Mouse (Mus musculus): Measurements from ENCODE around the gene Slc37a1. TPM values are rescaled to one million over a fixed set of nuclear protein-coding genes. Genes with fewer than 3 reads are reported as not detected.

Slc37a1 gene
- total and polyA plus RNA-seq, 3 experiments: 14.2 to 15.0 TPM; not detected in 1

DNA sequence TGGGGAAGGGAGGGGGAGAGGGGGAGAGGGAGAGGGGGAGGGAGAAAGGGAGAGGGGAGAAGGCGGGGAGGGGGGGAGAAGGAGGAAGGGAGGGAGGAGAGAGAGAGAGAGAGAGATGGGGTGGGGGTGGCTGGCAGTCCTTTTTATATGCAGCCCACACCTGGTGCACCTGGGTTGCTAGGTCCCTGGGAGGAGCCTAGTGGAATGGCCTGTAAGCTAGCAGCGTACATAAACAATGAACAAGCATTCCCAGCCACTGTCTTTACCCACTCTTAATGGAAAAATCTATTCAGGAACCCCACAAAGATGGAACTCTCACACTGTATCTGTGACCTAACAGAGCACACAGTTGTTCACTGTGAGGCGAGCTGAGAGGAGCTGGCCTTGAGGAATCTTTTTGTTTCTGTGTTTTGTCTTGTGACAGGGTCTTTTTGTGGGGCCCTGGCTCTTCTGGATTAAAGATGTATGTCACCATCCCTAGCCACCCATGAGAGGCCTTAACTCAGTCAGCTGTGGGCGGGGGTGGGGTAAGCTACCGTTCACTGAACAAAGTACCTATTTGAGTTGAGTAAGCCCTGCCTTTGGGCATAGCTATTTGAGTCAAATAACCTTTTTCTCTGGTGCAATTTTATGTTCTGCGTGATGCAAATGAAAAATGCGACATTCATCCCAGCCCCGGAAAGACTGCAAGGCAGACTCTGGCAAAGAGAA lies 69.4 kb downstream of the Slc37a1 start:
- no peak for DNase-seq (ENCODE audit: low read depth, low spot score)
- Histone ChIP-seq H3K27ac (ENCODE audit: control insufficient read depth, low read depth, low read length) (no peak overlapping the region), H3K4me3 (ENCODE audit: control insufficient read depth in 1 of 2, insufficient read depth in 1 of 2, low read depth in 2 of 2, low read length in 2 of 2) (no peak overlapping the region), H3K4me1 (ENCODE audit: control insufficient read depth in 1 of 2, insufficient read depth in 2 of 2, low read length in 2 of 2) (no peaks in the 10 kb centered on the region), H3K9ac (ENCODE audit: control insufficient read depth, low read depth, low read length, poor library complexity, severe bottlenecking) (no peak overlapping the region), H3K27me3 (ENCODE audit: control insufficient read depth in 1 of 2, insufficient read depth in 2 of 2, low read length in 2 of 2) (0 out of 4 replicates have a peak, but pooled peaks cover 0 to 1% of the 10 kb centered on the region in 2 experiments), H3K9me3 (replicated peaks; ENCODE audit: insufficient read depth, low read length) (no peaks in the 10 kb centered on the region), H3K79me2 (ENCODE audit: control insufficient read depth, insufficient read depth, low read length, poor library complexity) (no peaks in the 10 kb centered on the region), H3K36me3 (ENCODE audit: control insufficient read depth in 1 of 2, insufficient read depth in 2 of 2, low read length in 2 of 2) (no peaks in the 10 kb centered on the region)
- no peak for TF ChIP-seq ZNF384 (IDR thresholded peaks at IDR 0.05; ENCODE audit: low read depth, low read length)

DNA sequence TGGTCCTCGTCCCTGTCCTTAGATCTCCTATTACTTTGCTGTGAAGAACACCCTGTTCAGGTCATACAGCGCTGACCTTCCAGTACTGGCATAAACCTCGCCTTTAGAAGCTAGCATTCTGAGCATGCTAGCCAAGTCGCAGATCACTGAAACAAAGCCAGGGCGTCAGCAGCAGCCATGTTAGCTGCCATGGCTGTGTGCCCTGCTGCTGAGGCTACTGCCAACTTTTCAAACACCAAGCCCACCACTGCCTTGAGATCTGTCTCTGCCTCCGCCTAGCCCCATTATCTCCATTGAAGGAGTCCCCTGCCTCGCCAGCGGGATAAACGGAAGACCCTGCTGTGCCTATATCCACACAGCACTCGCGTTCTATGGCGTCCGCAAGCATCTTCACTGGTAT lies 74.0 kb downstream of the Slc37a1 start:
- H3K9me3 ChIP-seq (replicated peaks; ENCODE audit: insufficient read depth, low read length): no peaks in the 10 kb centered on the region
- H3K4me3 ChIP-seq (ENCODE audit: control insufficient read depth in 1 of 2, insufficient read depth in 1 of 2, low read depth in 2 of 2, low read length in 2 of 2): no peak overlapping the region
- no peak overlapping the region for H3K27ac ChIP-seq (ENCODE audit: control insufficient read depth, low read depth, low read length)
- TF ChIP-seq CHD1 (IDR thresholded peaks at IDR 0.05; ENCODE audit: low read depth, low read length) (no peak), TBP (IDR thresholded peaks at IDR 0.05; ENCODE audit: low read depth, low read length) (no peak), POLR2AphosphoS2 (IDR thresholded peaks at IDR 0.05; ENCODE audit: low read length) (no peak), E2F4 (IDR thresholded peaks at IDR 0.05; ENCODE audit: borderline replicate concordance, low read depth, low read length) (no peak), ZNF384 (IDR thresholded peaks at IDR 0.05; ENCODE audit: low read depth, low read length) (no peak), CTCF (IDR thresholded peaks at IDR 0.05 in 2 of 3, conservative IDR thresholded peaks at IDR 0.05 in 1 of 3; ENCODE audit: control insufficient read depth in 1 of 3, insufficient read depth in 1 of 3, low read depth in 2 of 3, low read length in 3 of 3, poor library complexity in 1 of 3, severe bottlenecking in 1 of 3) (no peak), MAX (IDR thresholded peaks at IDR 0.05; ENCODE audit: low read length) (no peak), RCOR1 (IDR thresholded peaks at IDR 0.05; ENCODE audit: low read depth, low read length) (no peak), USF1 (IDR thresholded peaks at IDR 0.05; ENCODE audit: low read depth, low read length) (no peak), GATA1 (IDR thresholded peaks at IDR 0.05; ENCODE audit: low read depth, low read length) (no peak), ELF1 (IDR thresholded peaks at IDR 0.05; ENCODE audit: low read depth, low read length) (no peak), POLR2AphosphoS5 (IDR thresholded peaks at IDR 0.05; ENCODE audit: borderline replicate concordance, low read depth, low read length) (no peak), CHD2 (IDR thresholded peaks at IDR 0.05; ENCODE audit: low read length) (no peak), NELFE (IDR thresholded peaks at IDR 0.05; ENCODE audit: low read depth, low read length) (no peak), UBTF (IDR thresholded peaks at IDR 0.05; ENCODE audit: borderline replicate concordance, insufficient read depth, low read depth, low read length) (no peak)
- no peaks in the 10 kb centered on the region for H3K36me3 ChIP-seq (ENCODE audit: control insufficient read depth in 1 of 2, insufficient read depth in 2 of 2, low read length in 2 of 2)
- H3K4me1 ChIP-seq (ENCODE audit: control insufficient read depth in 1 of 2, insufficient read depth in 2 of 2, low read length in 2 of 2): no peaks in the 10 kb centered on the region
- no peaks in the 10 kb centered on the region for H3K79me2 ChIP-seq (ENCODE audit: control insufficient read depth, insufficient read depth, low read length, poor library complexity)
- peaks cover 2 to 3% of the 10 kb centered on the region in 2 experiments; a peak in 3 of 4 replicates for H3K27me3 ChIP-seq (ENCODE audit: control insufficient read depth in 1 of 2, insufficient read depth in 2 of 2, low read length in 2 of 2)
- H3K9ac ChIP-seq (ENCODE audit: control insufficient read depth, low read depth, low read length, poor library complexity, severe bottlenecking): no peak overlapping the region
- DNase-seq (ENCODE audit: low read depth, low spot score): no peak

Measured in MEL (cell line).